Mouse (Mus musculus) granulocyte monocyte progenitor cell, adult 5-6 weeks (primary cell): Measurements from ENCODE around the gene Hist1h2bl. TPM values are rescaled to one million over a fixed set of nuclear protein-coding genes. Genes with fewer than 3 reads are reported as not detected.

Experiments used
- total RNA-seq, 2 experiments: library from RNA; stranded (forward) in 1 of 2; stranded (reverse) in 1 of 2; fragments of 200-712, 200-1000 nt in 1 of 2; fragments of >200 nt in 1 of 2; fragmentation: Nextera tagmentation in 1 of 2; gene quantifications; 2 replicates each; pipeline ENCODE4 v1.2.3; 2014 to 2017

Hist1h2bl gene
- total RNA-seq, 2 experiments from 2014 or later, result 236 to 515 TPM

Other genes starting within 250 kb of the Hist1h2bl start
Only the 30 nearest of the 32 such genes appear.
- gene Gm10065, start 236.7 kb downstream of the Hist1h2bl start, total RNA-seq (2014; fragmentation: Nextera tagmentation), result not detected in 2 replicates
- not detected in 2 replicates for gene Gm10065, start 236.7 kb downstream of the Hist1h2bl start, total RNA-seq (2017)
- 0.21 and 1.2 TPM in 2 replicates for gene AK157302, start 220.9 kb downstream of the Hist1h2bl start, total RNA-seq (2014; fragmentation: Nextera tagmentation)
- 1.1 TPM in 1 of 2 replicates, not detected in the other for gene AK157302, start 220.9 kb downstream of the Hist1h2bl start, total RNA-seq (2017)
- gene Gm11273, start 214.7 kb downstream of the Hist1h2bl start, total RNA-seq (2014; fragmentation: Nextera tagmentation), result 7.3 and 7.9 TPM in 2 replicates
- gene Gm11273, start 214.7 kb downstream of the Hist1h2bl start, total RNA-seq (2017), result 4.4 and 6.8 TPM in 2 replicates
- 10.9 TPM in 2 replicates for gene Zkscan8, start 185.0 kb downstream of the Hist1h2bl start, total RNA-seq (2014; fragmentation: Nextera tagmentation)
- 7.3 and 7.8 TPM in 2 replicates for gene Zkscan8, start 185.0 kb downstream of the Hist1h2bl start, total RNA-seq (2017)
- not detected in 2 replicates for gene Olfr1366, start 173.3 kb downstream of the Hist1h2bl start, total RNA-seq (2014; fragmentation: Nextera tagmentation)
- gene Olfr1366, start 173.3 kb downstream of the Hist1h2bl start, total RNA-seq (2017), result not detected in 2 replicates
- gene Olfr1535, start 156.2 kb downstream of the Hist1h2bl start, total RNA-seq (2014; fragmentation: Nextera tagmentation), result not detected in 2 replicates
- not detected in 2 replicates for gene Olfr1535, start 156.2 kb downstream of the Hist1h2bl start, total RNA-seq (2017)
- not detected in 2 replicates for gene Olfr1364, start 134.4 kb downstream of the Hist1h2bl start, total RNA-seq (2014; fragmentation: Nextera tagmentation)
- gene Olfr1364, start 134.4 kb downstream of the Hist1h2bl start, total RNA-seq (2017), result not detected in 2 replicates
- gene Olfr1362, start 102.1 kb downstream of the Hist1h2bl start, total RNA-seq (2014; fragmentation: Nextera tagmentation), result not detected in 2 replicates
- gene Olfr1362, start 102.1 kb downstream of the Hist1h2bl start, total RNA-seq (2017), result not detected in 2 replicates
- gene Olfr11, start 73.6 kb downstream of the Hist1h2bl start, total RNA-seq (2014; fragmentation: Nextera tagmentation), result not detected in 2 replicates
- gene Olfr11, start 73.6 kb downstream of the Hist1h2bl start, total RNA-seq (2017), result not detected in 2 replicates
- not detected in 2 replicates for gene Olfr1361, start 52.8 kb downstream of the Hist1h2bl start, total RNA-seq (2014; fragmentation: Nextera tagmentation)
- gene Olfr1361, start 52.8 kb downstream of the Hist1h2bl start, total RNA-seq (2017), result not detected in 2 replicates
- not detected in 2 replicates for gene Olfr1360, start 38.7 kb downstream of the Hist1h2bl start, total RNA-seq (2014; fragmentation: Nextera tagmentation)
- not detected in 2 replicates for gene Olfr1360, start 38.7 kb downstream of the Hist1h2bl start, total RNA-seq (2017)
- gene Olfr1359, start 18.0 kb downstream of the Hist1h2bl start, total RNA-seq (2014; fragmentation: Nextera tagmentation), result not detected in 2 replicates
- not detected in 2 replicates for gene Olfr1359, start 18.0 kb downstream of the Hist1h2bl start, total RNA-seq (2017)
- 17.2 TPM in 1 of 2 replicates, not detected in the other for gene Hist1h2ai, start 279 bp upstream of the Hist1h2bl start, total RNA-seq (2014; fragmentation: Nextera tagmentation)
- gene Hist1h2ai, start 279 bp upstream of the Hist1h2bl start, total RNA-seq (2017), result 2,072 and 5,185 TPM in 2 replicates
- gene Hist1h3h, start 1.5 kb upstream of the Hist1h2bl start, total RNA-seq (2014; fragmentation: Nextera tagmentation), result 4.5 TPM in 1 of 2 replicates, not detected in the other
- 334 and 360 TPM in 2 replicates for gene Hist1h3h, start 1.5 kb upstream of the Hist1h2bl start, total RNA-seq (2017)
- 123 and 125 TPM in 2 replicates for gene Hist1h2bm, start 5.9 kb upstream of the Hist1h2bl start, total RNA-seq (2014; fragmentation: Nextera tagmentation)
- gene Hist1h2bm, start 5.9 kb upstream of the Hist1h2bl start, total RNA-seq (2017), result 554 and 641 TPM in 2 replicates
- 2.1 and 2.5 TPM in 2 replicates for gene Hist1h4j, start 18.9 kb upstream of the Hist1h2bl start, total RNA-seq (2014; fragmentation: Nextera tagmentation)
- 277 and 325 TPM in 2 replicates for gene Hist1h4j, start 18.9 kb upstream of the Hist1h2bl start, total RNA-seq (2017)
- gene Hist1h4k, start 34.4 kb upstream of the Hist1h2bl start, total RNA-seq (2014; fragmentation: Nextera tagmentation), result 143 and 341 TPM in 2 replicates
- gene Hist1h4k, start 34.4 kb upstream of the Hist1h2bl start, total RNA-seq (2017), result 2,272 and 2,398 TPM in 2 replicates
- 8.6 and 105 TPM in 2 replicates for gene Hist1h2ak, start 37.7 kb upstream of the Hist1h2bl start, total RNA-seq (2014; fragmentation: Nextera tagmentation)
- 1,120 and 1,478 TPM in 2 replicates for gene Hist1h2ak, start 37.7 kb upstream of the Hist1h2bl start, total RNA-seq (2017)
- gene Hist1h2bn, start 38.0 kb upstream of the Hist1h2bl start, total RNA-seq (2014; fragmentation: Nextera tagmentation), result 168 and 218 TPM in 2 replicates
- gene Hist1h2bn, start 38.0 kb upstream of the Hist1h2bl start, total RNA-seq (2017), result 1,437 and 1,878 TPM in 2 replicates
- 278 and 329 TPM in 2 replicates for gene Hist1h1b, start 64.5 kb upstream of the Hist1h2bl start, total RNA-seq (2014; fragmentation: Nextera tagmentation)
- 1,634 and 1,715 TPM in 2 replicates for gene Hist1h1b, start 64.5 kb upstream of the Hist1h2bl start, total RNA-seq (2017)
- gene Hist1h3i, start 67.2 kb upstream of the Hist1h2bl start, total RNA-seq (2014; fragmentation: Nextera tagmentation), result 73.1 and 153 TPM in 2 replicates
- 268 and 310 TPM in 2 replicates for gene Hist1h3i, start 67.2 kb upstream of the Hist1h2bl start, total RNA-seq (2017)
- 8.9 TPM in 1 of 2 replicates, not detected in the other for gene Hist1h2an, start 71.1 kb upstream of the Hist1h2bl start, total RNA-seq (2014; fragmentation: Nextera tagmentation)
- gene Hist1h2an, start 71.1 kb upstream of the Hist1h2bl start, total RNA-seq (2017), result 984 and 1,144 TPM in 2 replicates
- 8.8 and 28.0 TPM in 2 replicates for gene Hist1h2bp, start 71.3 kb upstream of the Hist1h2bl start, total RNA-seq (2014; fragmentation: Nextera tagmentation)
- gene Hist1h2bp, start 71.3 kb upstream of the Hist1h2bl start, total RNA-seq (2017), result 41.2 and 55.0 TPM in 2 replicates
- gene Hist1h2bq, start 94.1 kb upstream of the Hist1h2bl start, total RNA-seq (2014; fragmentation: Nextera tagmentation), result 261 and 279 TPM in 2 replicates
- gene Hist1h2bq, start 94.1 kb upstream of the Hist1h2bl start, total RNA-seq (2017), result 496 and 652 TPM in 2 replicates
- gene Hist1h2ao, start 94.3 kb upstream of the Hist1h2bl start, total RNA-seq (2014; fragmentation: Nextera tagmentation), result 54.5 TPM in 1 of 2 replicates, not detected in the other
- 38.4 TPM in 1 of 2 replicates, not detected in the other for gene Hist1h2ao, start 94.3 kb upstream of the Hist1h2bl start, total RNA-seq (2017)
- 72.5 and 88.1 TPM in 2 replicates for gene Hist1h4m, start 95.6 kb upstream of the Hist1h2bl start, total RNA-seq (2014; fragmentation: Nextera tagmentation)
- 1,782 and 2,792 TPM in 2 replicates for gene Hist1h4m, start 95.6 kb upstream of the Hist1h2bl start, total RNA-seq (2017)
- gene Hist1h4n, start 116.1 kb upstream of the Hist1h2bl start, total RNA-seq (2014; fragmentation: Nextera tagmentation), result 21.5 and 58.9 TPM in 2 replicates
- gene Hist1h4n, start 116.1 kb upstream of the Hist1h2bl start, total RNA-seq (2017), result 1,825 and 2,129 TPM in 2 replicates
- gene Hist1h2ap, start 117.4 kb upstream of the Hist1h2bl start, total RNA-seq (2014; fragmentation: Nextera tagmentation), result 38.3 and 85.3 TPM in 2 replicates
- 5,843 and 7,480 TPM in 2 replicates for gene Hist1h2ap, start 117.4 kb upstream of the Hist1h2bl start, total RNA-seq (2017)
- gene Hist1h2br, start 117.6 kb upstream of the Hist1h2bl start, total RNA-seq (2014; fragmentation: Nextera tagmentation), result 243 and 249 TPM in 2 replicates
- 665 and 823 TPM in 2 replicates for gene Hist1h2br, start 117.6 kb upstream of the Hist1h2bl start, total RNA-seq (2017)
- gene Zfp184, start 229.0 kb upstream of the Hist1h2bl start, total RNA-seq (2014; fragmentation: Nextera tagmentation), result 13.3 and 15.7 TPM in 2 replicates
- 13.3 and 16.3 TPM in 2 replicates for gene Zfp184, start 229.0 kb upstream of the Hist1h2bl start, total RNA-seq (2017)